Mouse (Mus musculus): ENCODE results near the gene Arhgef2. TPM values are rescaled to one million over a fixed set of nuclear protein-coding genes. Genes with fewer than 3 reads are reported as not detected.

The Arhgef2 gene
- polyA plus RNA-seq, 2 experiments: 8.9 to 10.1 TPM

- ATAC-seq (ENCODE audit: insufficient read depth) (no peak), DNase-seq (ENCODE audit: low read depth in 3 of 3, low spot score in 3 of 3) (no peak)
- Histone ChIP-seq H3K9me3 (ENCODE audit: control insufficient read depth, low read length) (no peaks in the 10 kb centered on the region), H3K27me3 (ENCODE audit: control insufficient read depth, insufficient read depth, low read length) (no peaks in the 10 kb centered on the region), H3K9ac (replicated peaks) (no peak overlapping the region), H3K36me3 (replicated peaks; ENCODE audit: control insufficient read depth, insufficient read depth, low read depth) (peaks cover 24% of the 10 kb centered on the region), H3K4me1 (replicated peaks; ENCODE audit: control insufficient read depth in 2 of 2, insufficient read depth in 2 of 2, low read length in 1 of 2) (no peaks in the 10 kb centered on the region), H3K4me2 (ENCODE audit: low read depth) (no peak overlapping the region), H3K27ac (no peak overlapping the region), H3K4me3 (ENCODE audit: insufficient read depth in 1 of 2, low read depth in 2 of 2, low read length in 2 of 2) (no peak overlapping the region)
- WGBS (ENCODE audit: insufficient replicate concordance): 80% methylated on average over 19 of the region's 19 CpGs
- TF ChIP-seq CTCF (IDR thresholded peaks at IDR 0.05; ENCODE audit: low read depth) (no peak), EP300 (IDR thresholded peaks at IDR 0.05; ENCODE audit: low read depth) (no peak)
Observed at GRCm38 (mm10) chr3:88635506-88636275, 29.9 kb downstream of the Arhgef2 start.

- no peak overlapping the region for H3K4me2 ChIP-seq (ENCODE audit: low read depth)
- H3K4me3 ChIP-seq (ENCODE audit: insufficient read depth in 1 of 2, low read depth in 2 of 2, low read length in 2 of 2): no peak overlapping the region
- DNase-seq (ENCODE audit: low read depth in 3 of 3, low spot score in 3 of 3): no peak
- H3K36me3 ChIP-seq (replicated peaks; ENCODE audit: control insufficient read depth, insufficient read depth, low read depth): peaks cover 24% of the 10 kb centered on the region
- ATAC-seq (ENCODE audit: insufficient read depth): no peak
- H3K4me1 ChIP-seq (replicated peaks; ENCODE audit: control insufficient read depth in 2 of 2, insufficient read depth in 2 of 2, low read length in 1 of 2): no peaks in the 10 kb centered on the region
- no peak overlapping the region for H3K27ac ChIP-seq
- no peaks in the 10 kb centered on the region for H3K27me3 ChIP-seq (ENCODE audit: control insufficient read depth, insufficient read depth, low read length)
- no peak overlapping the region for H3K9ac ChIP-seq (replicated peaks)
- TF ChIP-seq EP300 (IDR thresholded peaks at IDR 0.05; ENCODE audit: low read depth): no peak
- TF ChIP-seq CTCF (IDR thresholded peaks at IDR 0.05; ENCODE audit: low read depth): no peak
- H3K9me3 ChIP-seq (ENCODE audit: control insufficient read depth, low read length): no peaks in the 10 kb centered on the region
- WGBS (ENCODE audit: insufficient replicate concordance): 84% methylated on average over 8 of the region's 8 CpGs
Observed at GRCm38 (mm10) chr3:88636555-88636986, 30.8 kb downstream of the Arhgef2 start.

- Histone ChIP-seq H3K36me3 (replicated peaks; ENCODE audit: control insufficient read depth, insufficient read depth, low read depth) (peaks cover 24% of the 10 kb centered on the region), H3K4me2 (ENCODE audit: low read depth) (no peak overlapping the region), H3K4me1 (replicated peaks; ENCODE audit: control insufficient read depth in 2 of 2, insufficient read depth in 2 of 2, low read length in 1 of 2) (no peaks in the 10 kb centered on the region), H3K9me3 (ENCODE audit: control insufficient read depth, low read length) (no peaks in the 10 kb centered on the region), H3K27me3 (ENCODE audit: control insufficient read depth, insufficient read depth, low read length) (no peaks in the 10 kb centered on the region), H3K27ac (no peak overlapping the region), H3K4me3 (ENCODE audit: insufficient read depth in 1 of 2, low read depth in 2 of 2, low read length in 2 of 2) (no peak overlapping the region), H3K9ac (replicated peaks) (no peak overlapping the region)
- TF ChIP-seq CTCF (IDR thresholded peaks at IDR 0.05; ENCODE audit: low read depth): no peak
- TF ChIP-seq EP300 (IDR thresholded peaks at IDR 0.05; ENCODE audit: low read depth): no peak
- WGBS (ENCODE audit: insufficient replicate concordance): 85% methylated on average over 5 of the region's 5 CpGs
- no peak for ATAC-seq (ENCODE audit: insufficient read depth)
- no peak for DNase-seq (ENCODE audit: low read depth in 3 of 3, low spot score in 3 of 3)
Observed at GRCm38 (mm10) chr3:88637134-88637533, 31.4 kb downstream of the Arhgef2 start.

- DNase-seq (ENCODE audit: low read depth in 3 of 3, low spot score in 3 of 3) (no peak), ATAC-seq (ENCODE audit: insufficient read depth) (no peak)
- H3K4me3 ChIP-seq (ENCODE audit: insufficient read depth in 1 of 2, low read depth in 2 of 2, low read length in 2 of 2): no peak overlapping the region
- H3K4me2 ChIP-seq (ENCODE audit: low read depth): no peak overlapping the region
- no peaks in the 10 kb centered on the region for H3K9me3 ChIP-seq (ENCODE audit: control insufficient read depth, low read length)
- whole genome bisulfite sequencing (ENCODE audit: insufficient replicate concordance): 82% methylated on average over 12 of the region's 12 CpGs
- H3K9ac ChIP-seq (replicated peaks): no peak overlapping the region
- H3K4me1 ChIP-seq (replicated peaks; ENCODE audit: control insufficient read depth in 2 of 2, insufficient read depth in 2 of 2, low read length in 1 of 2): no peaks in the 10 kb centered on the region
- H3K27ac ChIP-seq: no peak overlapping the region
- no peak for TF ChIP-seq EP300 (IDR thresholded peaks at IDR 0.05; ENCODE audit: low read depth)
- no peak for TF ChIP-seq CTCF (IDR thresholded peaks at IDR 0.05; ENCODE audit: low read depth)
- H3K27me3 ChIP-seq (ENCODE audit: control insufficient read depth, insufficient read depth, low read length): no peaks in the 10 kb centered on the region
- H3K36me3 ChIP-seq (replicated peaks; ENCODE audit: control insufficient read depth, insufficient read depth, low read depth): peaks cover 23% of the 10 kb centered on the region
Observed at GRCm38 (mm10) chr3:88639239-88639638, 33.5 kb downstream of the Arhgef2 start.

- ATAC-seq (ENCODE audit: insufficient read depth) (no peak), DNase-seq (ENCODE audit: low read depth in 3 of 3, low spot score in 3 of 3) (no peak)
- H3K27me3 ChIP-seq (ENCODE audit: control insufficient read depth, insufficient read depth, low read length): no peaks in the 10 kb centered on the region
- H3K4me1 ChIP-seq (replicated peaks; ENCODE audit: control insufficient read depth in 2 of 2, insufficient read depth in 2 of 2, low read length in 1 of 2): no peaks in the 10 kb centered on the region
- H3K27ac ChIP-seq: no peak overlapping the region
- WGBS (ENCODE audit: insufficient replicate concordance): 56% methylated on average over 1 of the region's 1 CpGs
- no peak overlapping the region for H3K4me2 ChIP-seq (ENCODE audit: low read depth)
- H3K36me3 ChIP-seq (replicated peaks; ENCODE audit: control insufficient read depth, insufficient read depth, low read depth): peaks cover 9% of the 10 kb centered on the region; the same call in 1 of the 2 replicates
- no peak overlapping the region for H3K4me3 ChIP-seq (ENCODE audit: insufficient read depth in 1 of 2, low read depth in 2 of 2, low read length in 2 of 2)
- TF ChIP-seq EP300 (IDR thresholded peaks at IDR 0.05; ENCODE audit: low read depth) (no peak), CTCF (IDR thresholded peaks at IDR 0.05; ENCODE audit: low read depth) (peak; percentile 73)
- no peaks in the 10 kb centered on the region for H3K9me3 ChIP-seq (ENCODE audit: control insufficient read depth, low read length)
- no peak overlapping the region for H3K9ac ChIP-seq (replicated peaks)
Observed at GRCm38 (mm10) chr3:88640676-88641075, 34.9 kb downstream of the Arhgef2 start.
